Mouse (Mus musculus): ENCODE measurements around the gene Ubn1.

- TF ChIP-seq CTCF (IDR thresholded peaks at IDR 0.05; ENCODE audit: low read depth) (no peak), EP300 (IDR thresholded peaks at IDR 0.05; ENCODE audit: low read depth) (no peak)
These were observed 85.8 kb downstream of the Ubn1 start for GRCm38 (mm10) chr16:5135551-5136261.

All from heart, postnatal 0 days (tissue).